Mouse (Mus musculus): ENCODE data around the gene Slbp. TPM values are rescaled to one million over a fixed set of nuclear protein-coding genes. Genes with fewer than 3 reads are reported as not detected.
A peak's percentile ranks its signal among the peaks of the same experiment; 100 is the strongest.

The Slbp gene
- polyA plus RNA-seq, 1 experiment from 2014 or later, result 77.3 TPM

GRCm38 (mm10) chr5:33630615-33631014 is 21.8 kb downstream of the Slbp start:
- no peak for ATAC-seq
- DNase-seq (ENCODE audit: low read depth, low spot score), result no peak
- no peaks in the 10 kb centered on the region for H3K27me3 ChIP-seq
- CTCF ChIA-PET, result no interaction called here
- no peak for TF ChIP-seq CTCF (IDR thresholded peaks at IDR 0.05)
- POLR2A ChIA-PET, result interaction anchor here (1.0 to 2.1 kb wide), 3 partner anchors 12 to 21 kb away, joined by 3 to 18 read pairs (median 9); partner anchors contain the start of gene Slbp
- in situ Hi-C loops (cut with MboI; ENCODE audit: low pct_unique_long_range_greater_than_20kb), result no loop called here

- CTCF ChIA-PET, result interaction anchor here (1.3 kb wide), 1 partner anchor 17 kb away, joined by 4 read pairs; no protein-coding TSS in a partner anchor
- DNase-seq (ENCODE audit: low read depth, low spot score), result no peak
Measured at GRCm38 (mm10) chr5:33630061-33630460, 22.3 kb downstream of the Slbp start.

GRCm38 (mm10) chr5:33629301-33629987 is 22.9 kb downstream of the Slbp start, which contains the start of the genes Fam53a and Gm9903:
Gene Fam53a (minus strand): TSS chr5:33629635.
Gene Gm9903 (plus strand): TSS chr5:33629925.
- ChIA-PET CTCF (interaction anchor here (1.3 kb wide), 1 partner anchor 18 kb away, joined by 4 read pairs; no protein-coding TSS in a partner anchor), POLR2A (interaction anchor here (0.6 to 2.2 kb wide), 5 partner anchors 9 to 66 kb away, joined by 3 to 9 read pairs (median 4); partner anchors contain the start of gene Slbp)
- in situ Hi-C loops (cut with MboI; ENCODE audit: low pct_unique_long_range_greater_than_20kb), result no loop called here
- H3K27me3 ChIP-seq, result no peaks in the 10 kb centered on the region
- peak; percentile 69 for DNase-seq (ENCODE audit: low read depth, low spot score)
- peak; percentile 94 for ATAC-seq
- TF ChIP-seq CTCF (IDR thresholded peaks at IDR 0.05), result no peak

More at GRCm38 (mm10) chr5:33630061-33630460, 22.3 kb downstream of the Slbp start:
- ATAC-seq, result peak; percentile 27
- in situ Hi-C loops (cut with MboI; ENCODE audit: low pct_unique_long_range_greater_than_20kb), result no loop called here
- no peaks in the 10 kb centered on the region for H3K27me3 ChIP-seq
- no peak for TF ChIP-seq CTCF (IDR thresholded peaks at IDR 0.05)
- POLR2A ChIA-PET, result interaction anchor here (1.0 to 2.2 kb wide), 5 partner anchors 9 to 22 kb away, joined by 3 to 18 read pairs (median 7); partner anchors contain the start of gene Slbp

- no peak for TF ChIP-seq CTCF (IDR thresholded peaks at IDR 0.05)
- no peaks in the 10 kb centered on the region for H3K27me3 ChIP-seq
- ChIA-PET CTCF (interaction anchor here (1.3 kb wide), 1 partner anchor 18 kb away, joined by 4 read pairs; no protein-coding TSS in a partner anchor), POLR2A (interaction anchor here (0.6 to 2.2 kb wide), 4 partner anchors 10 to 65 kb away, joined by 4 to 9 read pairs (median 8); partner anchors contain the start of gene Slbp)
- in situ Hi-C loops (cut with MboI; ENCODE audit: low pct_unique_long_range_greater_than_20kb), result no loop called here
- peak; percentile 28 for ATAC-seq
- DNase-seq (ENCODE audit: low read depth, low spot score), result no peak
Measured at GRCm38 (mm10) chr5:33628820-33629300, 23.5 kb downstream of the Slbp start.

- ChIA-PET CTCF (interaction anchor here (1.0 to 1.2 kb wide), 2 partner anchors 12 to 21 kb away, joined by 5 read pairs; no protein-coding TSS in a partner anchor), POLR2A (interaction anchor here (0.6 to 2.2 kb wide), 3 partner anchors 11 to 21 kb away, joined by 3 to 9 read pairs (median 7); no protein-coding TSS in a partner anchor)
- no peak for ATAC-seq
- in situ Hi-C loops (cut with MboI; ENCODE audit: low pct_unique_long_range_greater_than_20kb), result no loop called here
- no peak for DNase-seq (ENCODE audit: low read depth, low spot score)
- no peak for TF ChIP-seq CTCF (IDR thresholded peaks at IDR 0.05)
- H3K27me3 ChIP-seq, result no peaks in the 10 kb centered on the region
Measured at GRCm38 (mm10) chr5:33627968-33628367, 24.4 kb downstream of the Slbp start.

- no peak for DNase-seq (ENCODE audit: low read depth, low spot score)
- TF ChIP-seq CTCF (IDR thresholded peaks at IDR 0.05), result no peak
- no peak for ATAC-seq
- CTCF ChIA-PET, result interaction anchor here (1.5 to 1.7 kb wide), 2 partner anchors 9 to 17 kb away, joined by 3 to 4 read pairs; no protein-coding TSS in a partner anchor
- no peaks in the 10 kb centered on the region for H3K27me3 ChIP-seq
- in situ Hi-C loops (cut with MboI; ENCODE audit: low pct_unique_long_range_greater_than_20kb), result no loop called here
- POLR2A ChIA-PET, result interaction anchor here (1.0 kb wide), 1 partner anchor 24 kb away, joined by 6 read pairs; no protein-coding TSS in a partner anchor
Measured at GRCm38 (mm10) chr5:33623766-33624165, 28.6 kb downstream of the Slbp start.

GRCm38 (mm10) chr5:33622671-33623070 is 29.7 kb downstream of the Slbp start:
- DNase-seq (ENCODE audit: low read depth, low spot score) (no peak), ATAC-seq (no peak)
- ChIA-PET CTCF (no interaction called here), POLR2A (no interaction called here)
- in situ Hi-C loops (cut with MboI; ENCODE audit: low pct_unique_long_range_greater_than_20kb), result no loop called here
- TF ChIP-seq CTCF (IDR thresholded peaks at IDR 0.05), result no peak
- H3K27me3 ChIP-seq, result no peaks in the 10 kb centered on the region

GRCm38 (mm10) chr5:33614391-33614790 is 38.0 kb downstream of the Slbp start:
- POLR2A ChIA-PET, result no interaction called here
- no peak for TF ChIP-seq CTCF (IDR thresholded peaks at IDR 0.05)
- in situ Hi-C loops (cut with MboI; ENCODE audit: low pct_unique_long_range_greater_than_20kb), result no loop called here
- H3K27me3 ChIP-seq, result no peaks in the 10 kb centered on the region
- DNase-seq (ENCODE audit: low read depth, low spot score) (no peak), ATAC-seq (no peak)
- CTCF ChIA-PET, result interaction anchor here (1.4 to 1.7 kb wide), 2 partner anchors 9 to 21 kb away, joined by 3 to 4 read pairs; no protein-coding TSS in a partner anchor

- TF ChIP-seq CTCF (IDR thresholded peaks at IDR 0.05), result no peak
- CTCF ChIA-PET, result interaction anchor here (1.1 to 1.4 kb wide), 2 partner anchors 12 to 16 kb away, joined by 3 to 4 read pairs; no protein-coding TSS in a partner anchor
- no peak for DNase-seq (ENCODE audit: low read depth, low spot score)
- H3K27me3 ChIP-seq, result no peaks in the 10 kb centered on the region
- no peak for ATAC-seq
- POLR2A ChIA-PET, result no interaction called here
- in situ Hi-C loops (cut with MboI; ENCODE audit: low pct_unique_long_range_greater_than_20kb), result no loop called here
Measured at GRCm38 (mm10) chr5:33611795-33612194, 40.6 kb downstream of the Slbp start.

- ATAC-seq (no peak), DNase-seq (ENCODE audit: low read depth, low spot score) (no peak)
- in situ Hi-C loops (cut with MboI; ENCODE audit: low pct_unique_long_range_greater_than_20kb), result no loop called here
- TF ChIP-seq CTCF (IDR thresholded peaks at IDR 0.05), result no peak
- ChIA-PET CTCF (no interaction called here), POLR2A (no interaction called here)
- no peaks in the 10 kb centered on the region for H3K27me3 ChIP-seq
Measured at GRCm38 (mm10) chr5:33609226-33609625, 43.1 kb downstream of the Slbp start.

Data from Patski (cell line).